Mouse (Mus musculus): ENCODE results near the gene Cuedc2. TPM values are rescaled to one million over a fixed set of nuclear protein-coding genes. Genes with fewer than 3 reads are reported as not detected.

The Cuedc2 gene
- polyA plus RNA-seq, 1 experiment: not detected

- H3K4me3 ChIP-seq (ENCODE audit: insufficient read depth, low read depth, low read length): no peak overlapping the region
- peaks cover 11% of the 10 kb centered on the region for H3K4me1 ChIP-seq (ENCODE audit: control insufficient read depth, insufficient read depth, low read length)
- 71% methylated on average over 8 of the region's 8 CpGs for WGBS
- H3K27ac ChIP-seq (ENCODE audit: insufficient read depth, low read depth, low read length): no peak overlapping the region
- TF ChIP-seq POLR2A (IDR thresholded peaks at IDR 0.05; ENCODE audit: insufficient read depth, low read depth, low read length): no peak
- no peak for TF ChIP-seq CTCF (IDR thresholded peaks at IDR 0.05; ENCODE audit: insufficient read depth, low read depth, low read length)
Observed at GRCm38 (mm10) chr19:46362104-46362503, 23.6 kb upstream of the Cuedc2 start.

GRCm38 (mm10) chr19:46358381-46358780 is 19.9 kb upstream of the Cuedc2 start:
- no peak overlapping the region for H3K4me3 ChIP-seq (ENCODE audit: insufficient read depth, low read depth, low read length)
- WGBS: 72% methylated on average over 4 of the region's 4 CpGs
- TF ChIP-seq CTCF (IDR thresholded peaks at IDR 0.05; ENCODE audit: insufficient read depth, low read depth, low read length): no peak
- no peak for TF ChIP-seq POLR2A (IDR thresholded peaks at IDR 0.05; ENCODE audit: insufficient read depth, low read depth, low read length)
- peaks cover 11% of the 10 kb centered on the region for H3K4me1 ChIP-seq (ENCODE audit: control insufficient read depth, insufficient read depth, low read length)
- no peak overlapping the region for H3K27ac ChIP-seq (ENCODE audit: insufficient read depth, low read depth, low read length)

- TF ChIP-seq CTCF (IDR thresholded peaks at IDR 0.05; ENCODE audit: insufficient read depth, low read depth, low read length) (no peak), POLR2A (IDR thresholded peaks at IDR 0.05; ENCODE audit: insufficient read depth, low read depth, low read length) (no peak)
- WGBS: 27% methylated on average over 25 of the region's 25 CpGs
- no peak overlapping the region for H3K27ac ChIP-seq (ENCODE audit: insufficient read depth, low read depth, low read length)
- H3K4me3 ChIP-seq (ENCODE audit: insufficient read depth, low read depth, low read length): peak overlapping the region; percentile 65
- peaks cover 11% of the 10 kb centered on the region for H3K4me1 ChIP-seq (ENCODE audit: control insufficient read depth, insufficient read depth, low read length)
Observed at GRCm38 (mm10) chr19:46357344-46358280, 19.1 kb upstream of the Cuedc2 start.

DNA sequence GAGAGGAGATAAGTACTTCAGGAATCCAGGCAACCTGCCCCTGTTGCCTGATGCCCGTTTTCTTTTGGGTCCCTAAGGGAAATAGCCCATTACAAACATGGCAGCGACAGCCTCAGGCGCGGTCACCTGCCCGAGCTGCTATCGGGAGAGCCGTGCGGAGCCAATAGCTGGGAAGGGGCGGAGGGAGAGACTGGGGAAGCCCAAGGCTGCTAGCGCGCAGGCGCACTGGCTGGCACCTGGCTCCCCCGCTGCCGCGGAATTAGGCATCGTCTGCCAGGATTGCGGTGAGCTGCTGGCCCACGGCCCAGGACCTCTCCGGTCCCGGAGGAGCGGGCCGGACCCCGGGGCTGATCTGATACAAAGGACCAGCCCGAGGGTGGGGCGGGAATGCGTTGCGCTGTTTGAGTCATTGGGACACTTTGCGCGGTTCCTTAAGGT is 18.2 kb upstream of the Cuedc2 start:
- WGBS: under 1% methylated on average over 29 of the region's 29 CpGs
- Histone ChIP-seq H3K27ac (ENCODE audit: insufficient read depth, low read depth, low read length) (no peak overlapping the region), H3K4me3 (ENCODE audit: insufficient read depth, low read depth, low read length) (peak overlapping the region; percentile 65), H3K4me1 (ENCODE audit: control insufficient read depth, insufficient read depth, low read length) (peaks cover 11% of the 10 kb centered on the region)
- TF ChIP-seq CTCF (IDR thresholded peaks at IDR 0.05; ENCODE audit: insufficient read depth, low read depth, low read length) (no peak), POLR2A (IDR thresholded peaks at IDR 0.05; ENCODE audit: insufficient read depth, low read depth, low read length) (peak; percentile 56)

DNA sequence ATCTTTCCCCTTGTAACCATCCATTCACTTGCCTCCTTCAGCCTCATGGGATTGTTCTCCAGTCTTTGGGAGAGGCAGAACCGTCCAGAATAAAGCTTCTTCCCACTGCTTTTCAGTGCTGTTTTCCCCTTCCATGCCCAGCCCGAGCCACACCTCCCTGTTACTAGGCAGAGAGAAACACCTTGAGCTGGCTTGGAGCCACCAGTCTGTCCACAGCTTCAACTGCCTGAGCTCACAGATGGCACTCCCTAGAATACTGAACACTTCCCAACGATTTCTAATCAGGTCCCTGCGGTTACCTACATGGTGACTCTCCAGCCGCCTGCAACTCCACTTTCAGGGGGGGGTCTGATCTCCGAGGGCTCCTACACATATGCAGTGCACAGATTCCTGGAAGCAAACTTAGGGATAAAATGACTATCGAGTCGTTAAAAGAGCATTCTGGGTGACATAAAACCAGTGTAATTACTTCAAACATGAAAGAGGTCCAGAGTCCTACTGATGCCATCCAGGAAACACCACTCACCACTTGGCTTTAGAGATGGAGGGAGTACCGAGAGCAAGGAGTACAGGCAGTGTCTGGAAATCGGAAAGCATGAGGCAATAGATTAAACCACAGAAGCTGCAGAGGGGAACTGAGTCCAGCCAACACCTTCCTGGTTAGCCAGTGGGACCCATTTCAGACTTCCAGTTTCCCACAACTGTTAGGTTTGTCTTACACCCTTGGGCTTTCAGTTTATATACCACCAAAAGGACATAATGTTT is 11.8 kb upstream of the Cuedc2 start, which contains the start of gene 2310034G01Rik:
Gene 2310034G01Rik, minus strand, starts transcription at position 135 of the 765 bp plus-strand sequence.
- WGBS: 57% methylated on average over 10 of the region's 10 CpGs
- H3K27ac ChIP-seq (ENCODE audit: insufficient read depth, low read depth, low read length): peak within 1 kb of the TSS; percentile 18
- H3K4me3 ChIP-seq (ENCODE audit: insufficient read depth, low read depth, low read length): peak within 1 kb of the TSS; percentile 54
- TF ChIP-seq CTCF (IDR thresholded peaks at IDR 0.05; ENCODE audit: insufficient read depth, low read depth, low read length) (no peak), POLR2A (IDR thresholded peaks at IDR 0.05; ENCODE audit: insufficient read depth, low read depth, low read length) (no peak)
- peaks cover 8% of the 10 kb centered on the region; the same call in 1 of the 2 replicates for H3K4me1 ChIP-seq (ENCODE audit: control insufficient read depth, insufficient read depth, low read length)

DNA sequence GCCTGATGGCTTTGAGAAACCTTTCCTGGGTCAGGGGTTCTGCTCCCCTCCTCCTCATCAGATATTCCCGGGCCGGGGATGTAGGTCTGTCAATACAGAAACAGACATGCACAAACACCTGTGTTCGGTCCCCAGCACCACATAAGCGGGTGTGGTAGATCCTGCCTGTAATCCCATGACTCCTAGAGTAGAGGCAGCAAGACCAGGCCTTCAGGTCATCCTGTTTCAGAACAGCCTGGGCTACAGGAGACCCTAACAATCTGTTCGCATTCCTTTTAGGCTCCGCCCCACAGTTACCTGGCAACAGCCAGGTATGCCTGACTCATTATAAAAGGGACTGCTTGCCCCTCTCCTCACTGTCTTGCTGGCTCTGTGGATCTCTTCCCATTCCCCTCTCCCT is 11.0 kb upstream of the Cuedc2 start:
- peaks cover 8% of the 10 kb centered on the region; the same call in 1 of the 2 replicates for H3K4me1 ChIP-seq (ENCODE audit: control insufficient read depth, insufficient read depth, low read length)
- 27% methylated on average over 6 of the region's 6 CpGs for WGBS
- peak overlapping the region; percentile 54 for H3K4me3 ChIP-seq (ENCODE audit: insufficient read depth, low read depth, low read length)
- TF ChIP-seq CTCF (IDR thresholded peaks at IDR 0.05; ENCODE audit: insufficient read depth, low read depth, low read length): no peak
- TF ChIP-seq POLR2A (IDR thresholded peaks at IDR 0.05; ENCODE audit: insufficient read depth, low read depth, low read length): no peak
- H3K27ac ChIP-seq (ENCODE audit: insufficient read depth, low read depth, low read length): no peak overlapping the region; the same call in 1 of the 2 replicates

GRCm38 (mm10) chr19:46348761-46349458 is 10.4 kb upstream of the Cuedc2 start:
- peaks cover 8% of the 10 kb centered on the region; the same call in 1 of the 2 replicates for H3K4me1 ChIP-seq (ENCODE audit: control insufficient read depth, insufficient read depth, low read length)
- peak overlapping the region; percentile 54 for H3K4me3 ChIP-seq (ENCODE audit: insufficient read depth, low read depth, low read length)
- peak overlapping the region; percentile 90 for H3K27ac ChIP-seq (ENCODE audit: insufficient read depth, low read depth, low read length)
- under 1% methylated on average over 78 of the region's 78 CpGs for WGBS
- TF ChIP-seq POLR2A (IDR thresholded peaks at IDR 0.05; ENCODE audit: insufficient read depth, low read depth, low read length): peak; percentile 95
- TF ChIP-seq CTCF (IDR thresholded peaks at IDR 0.05; ENCODE audit: insufficient read depth, low read depth, low read length): no peak

GRCm38 (mm10) chr19:46347936-46348668 is 9.6 kb upstream of the Cuedc2 start:
- 18% methylated on average over 14 of the region's 14 CpGs for WGBS
- Histone ChIP-seq H3K4me1 (ENCODE audit: control insufficient read depth, insufficient read depth, low read length) (peaks cover 8% of the 10 kb centered on the region; the same call in 1 of the 2 replicates), H3K27ac (ENCODE audit: insufficient read depth, low read depth, low read length) (peak overlapping the region; percentile 90), H3K4me3 (ENCODE audit: insufficient read depth, low read depth, low read length) (peak overlapping the region; percentile 54)
- TF ChIP-seq CTCF (IDR thresholded peaks at IDR 0.05; ENCODE audit: insufficient read depth, low read depth, low read length) (no peak), POLR2A (IDR thresholded peaks at IDR 0.05; ENCODE audit: insufficient read depth, low read depth, low read length) (no peak)

All from olfactory bulb, adult 2 months (tissue).